Mouse (Mus musculus) adrenal gland, adult 2 months (tissue): ENCODE measurements at regions not wholly inside any gene's neighbourhood (a gene's known extent, or its start where the extent isn't known, plus 50 kb on each side); places are given as distances from the start of the nearest gene placed in this dataset.

ENCODE experiments used
- DNase-seq: peaks from one replicate; pipeline ENCODE4 v3.0.0; 2021

- DNase-seq, result no peak
These were observed 476.0 kb upstream of the Gm26657 start for GRCm38 (mm10) chr4:56263822-56264221.

GRCm38 (mm10) chr4:56262589-56262988 lies 477.3 kb upstream of the Gm26657 start:
- DNase-seq, result no peak

GRCm38 (mm10) chr4:56261992-56262391 lies 477.9 kb upstream of the Gm26657 start:
- no peak for DNase-seq

- DNase-seq, result no peak
These were observed 487.5 kb upstream of the Gm26657 start for GRCm38 (mm10) chr4:56252375-56252774.

- no peak for DNase-seq
These were observed 488.1 kb upstream of the Gm26657 start for GRCm38 (mm10) chr4:56251766-56252165.

- DNase-seq, result no peak
These were observed 489.3 kb upstream of the Gm26657 start for GRCm38 (mm10) chr4:56250611-56251010.

- DNase-seq, result no peak
These were observed 496.0 kb upstream of the Gm26657 start for GRCm38 (mm10) chr4:56243863-56244262.

- no peak for DNase-seq
These were observed 501.1 kb upstream of the Gm26657 start for GRCm38 (mm10) chr4:56238496-56239488.

GRCm38 (mm10) chr4:56231414-56231813 lies 508.5 kb upstream of the Gm26657 start:
- no peak for DNase-seq

GRCm38 (mm10) chr4:56230451-56230850 lies 509.4 kb upstream of the Gm26657 start:
- DNase-seq, result no peak

- no peak for DNase-seq
These were observed 513.4 kb upstream of the Gm26657 start for GRCm38 (mm10) chr4:56226493-56226892.

GRCm38 (mm10) chr4:56224542-56224941 lies 515.3 kb upstream of the Gm26657 start:
- DNase-seq, result peak; percentile 16

- peak; percentile 72 for DNase-seq
These were observed 517.7 kb upstream of the Gm26657 start for GRCm38 (mm10) chr4:56222023-56222776.

- peak; percentile 18 for DNase-seq
These were observed 519.3 kb upstream of the Gm26657 start for GRCm38 (mm10) chr4:56220531-56220930.

GRCm38 (mm10) chr4:56209499-56209898 lies 530.4 kb upstream of the Gm26657 start:
- no peak for DNase-seq

GRCm38 (mm10) chr4:56207726-56208125 lies 532.1 kb upstream of the Gm26657 start:
- DNase-seq, result no peak

- no peak for DNase-seq
These were observed 534.8 kb upstream of the Gm26657 start for GRCm38 (mm10) chr4:56205069-56205468.

GRCm38 (mm10) chr4:56193365-56193764 lies 546.5 kb upstream of the Gm26657 start:
- DNase-seq, result no peak

GRCm38 (mm10) chr4:56192516-56192915 lies 547.4 kb upstream of the Gm26657 start:
- no peak for DNase-seq

- no peak for DNase-seq
These were observed 560.3 kb upstream of the Gm26657 start for GRCm38 (mm10) chr4:56179566-56179965.

GRCm38 (mm10) chr4:56178844-56179481 lies 560.9 kb upstream of the Gm26657 start:
- DNase-seq, result no peak

GRCm38 (mm10) chr4:56161257-56161594 lies 578.6 kb upstream of the Gm26657 start:
- DNase-seq, result no peak
